Mouse (Mus musculus): Measurements from ENCODE around the gene Itga2. TPM values are rescaled to one million over a fixed set of nuclear protein-coding genes. Genes with fewer than 3 reads are reported as not detected.

Gene Itga2
- total and polyA plus RNA-seq, 2 experiments, result 0.01 to 0.09 TPM

GRCm38 (mm10) chr13:114840545-114840944 is 91.4 kb downstream of the Itga2 start:
- 40% methylated on average over 4 of the region's 4 CpGs for WGBS
- Histone ChIP-seq H3K9ac (ENCODE audit: low read depth, low read length) (no peak overlapping the region), H3K4me1 (ENCODE audit: control insufficient read depth, insufficient read depth, low read length) (peaks cover 5% of the 10 kb centered on the region), H3K79me2 (ENCODE audit: control insufficient read depth, insufficient read depth, low read length) (no peaks in the 10 kb centered on the region), H3K27me3 (ENCODE audit: control insufficient read depth, insufficient read depth, low read length) (no peaks in the 10 kb centered on the region), H3K36me3 (ENCODE audit: control insufficient read depth, insufficient read depth, low read length) (peaks cover 10% of the 10 kb centered on the region), H3K4me3 (ENCODE audit: insufficient read depth, low read depth, low read length) (no peak overlapping the region), H3K27ac (replicated peaks; ENCODE audit: insufficient read depth, low read depth, low read length) (no peak overlapping the region)
- no peak for DNase-seq (ENCODE audit: extremely low read depth, low read depth, low spot score)
- no peak for TF ChIP-seq POLR2A (IDR thresholded peaks at IDR 0.05; ENCODE audit: extremely low read depth, insufficient read depth, low read length)
- no peak for TF ChIP-seq CTCF (IDR thresholded peaks at IDR 0.05; ENCODE audit: low read depth, low read length)

GRCm38 (mm10) chr13:114839098-114839497 is 92.8 kb downstream of the Itga2 start:
- no peak overlapping the region for H3K27ac ChIP-seq (replicated peaks; ENCODE audit: insufficient read depth, low read depth, low read length)
- no peak overlapping the region for H3K9ac ChIP-seq (ENCODE audit: low read depth, low read length)
- WGBS, result 93% methylated on average over 9 of the region's 9 CpGs
- DNase-seq (ENCODE audit: extremely low read depth, low read depth, low spot score), result no peak
- H3K4me3 ChIP-seq (ENCODE audit: insufficient read depth, low read depth, low read length), result no peak overlapping the region
- H3K36me3 ChIP-seq (ENCODE audit: control insufficient read depth, insufficient read depth, low read length), result peaks cover 16% of the 10 kb centered on the region
- H3K79me2 ChIP-seq (ENCODE audit: control insufficient read depth, insufficient read depth, low read length), result no peaks in the 10 kb centered on the region
- no peak for TF ChIP-seq POLR2A (IDR thresholded peaks at IDR 0.05; ENCODE audit: extremely low read depth, insufficient read depth, low read length)
- no peak for TF ChIP-seq CTCF (IDR thresholded peaks at IDR 0.05; ENCODE audit: low read depth, low read length)
- peaks cover 5% of the 10 kb centered on the region for H3K4me1 ChIP-seq (ENCODE audit: control insufficient read depth, insufficient read depth, low read length)
- H3K27me3 ChIP-seq (ENCODE audit: control insufficient read depth, insufficient read depth, low read length), result no peaks in the 10 kb centered on the region

- H3K4me3 ChIP-seq (ENCODE audit: insufficient read depth, low read depth, low read length), result no peak overlapping the region
- H3K27me3 ChIP-seq (ENCODE audit: control insufficient read depth, insufficient read depth, low read length), result no peaks in the 10 kb centered on the region
- H3K79me2 ChIP-seq (ENCODE audit: control insufficient read depth, insufficient read depth, low read length), result no peaks in the 10 kb centered on the region
- no peak overlapping the region for H3K27ac ChIP-seq (replicated peaks; ENCODE audit: insufficient read depth, low read depth, low read length)
- peaks cover 20% of the 10 kb centered on the region for H3K36me3 ChIP-seq (ENCODE audit: control insufficient read depth, insufficient read depth, low read length)
- peaks cover 5% of the 10 kb centered on the region for H3K4me1 ChIP-seq (ENCODE audit: control insufficient read depth, insufficient read depth, low read length)
- no peak for TF ChIP-seq CTCF (IDR thresholded peaks at IDR 0.05; ENCODE audit: low read depth, low read length)
- no peak for TF ChIP-seq POLR2A (IDR thresholded peaks at IDR 0.05; ENCODE audit: extremely low read depth, insufficient read depth, low read length)
- no peak overlapping the region for H3K9ac ChIP-seq (ENCODE audit: low read depth, low read length)
- peak; percentile 86 for DNase-seq (ENCODE audit: extremely low read depth, low read depth, low spot score)
- 9% methylated on average over 5 of the region's 5 CpGs for WGBS
Observed at GRCm38 (mm10) chr13:114838535-114838990, 93.3 kb downstream of the Itga2 start.

- H3K36me3 ChIP-seq (ENCODE audit: control insufficient read depth, insufficient read depth, low read length), result peaks cover 30% of the 10 kb centered on the region
- DNase-seq (ENCODE audit: extremely low read depth, low read depth, low spot score), result no peak
- no peak overlapping the region for H3K4me3 ChIP-seq (ENCODE audit: insufficient read depth, low read depth, low read length)
- H3K27me3 ChIP-seq (ENCODE audit: control insufficient read depth, insufficient read depth, low read length), result no peaks in the 10 kb centered on the region
- TF ChIP-seq POLR2A (IDR thresholded peaks at IDR 0.05; ENCODE audit: extremely low read depth, insufficient read depth, low read length) (no peak), CTCF (IDR thresholded peaks at IDR 0.05; ENCODE audit: low read depth, low read length) (no peak)
- H3K4me1 ChIP-seq (ENCODE audit: control insufficient read depth, insufficient read depth, low read length), result peaks cover 5% of the 10 kb centered on the region
- no peaks in the 10 kb centered on the region for H3K79me2 ChIP-seq (ENCODE audit: control insufficient read depth, insufficient read depth, low read length)
- 92% methylated on average over 7 of the region's 7 CpGs for WGBS
- H3K27ac ChIP-seq (replicated peaks; ENCODE audit: insufficient read depth, low read depth, low read length), result no peak overlapping the region
- no peak overlapping the region for H3K9ac ChIP-seq (ENCODE audit: low read depth, low read length)
Observed at GRCm38 (mm10) chr13:114837061-114837460, 94.8 kb downstream of the Itga2 start.

- no peak overlapping the region for H3K27ac ChIP-seq (replicated peaks; ENCODE audit: insufficient read depth, low read depth, low read length)
- DNase-seq (ENCODE audit: extremely low read depth, low read depth, low spot score), result no peak
- H3K79me2 ChIP-seq (ENCODE audit: control insufficient read depth, insufficient read depth, low read length), result no peaks in the 10 kb centered on the region
- H3K36me3 ChIP-seq (ENCODE audit: control insufficient read depth, insufficient read depth, low read length), result peaks cover 44% of the 10 kb centered on the region
- no peak overlapping the region for H3K9ac ChIP-seq (ENCODE audit: low read depth, low read length)
- peaks cover 1% of the 10 kb centered on the region; the same call in 1 of the 2 replicates for H3K4me1 ChIP-seq (ENCODE audit: control insufficient read depth, insufficient read depth, low read length)
- H3K27me3 ChIP-seq (ENCODE audit: control insufficient read depth, insufficient read depth, low read length), result no peaks in the 10 kb centered on the region
- H3K4me3 ChIP-seq (ENCODE audit: insufficient read depth, low read depth, low read length), result no peak overlapping the region
- TF ChIP-seq CTCF (IDR thresholded peaks at IDR 0.05; ENCODE audit: low read depth, low read length) (no peak), POLR2A (IDR thresholded peaks at IDR 0.05; ENCODE audit: extremely low read depth, insufficient read depth, low read length) (no peak)
- 58% methylated on average over 2 of the region's 2 CpGs for WGBS
Observed at GRCm38 (mm10) chr13:114834580-114834979, 97.3 kb downstream of the Itga2 start.

- Histone ChIP-seq H3K4me3 (ENCODE audit: insufficient read depth, low read depth, low read length) (no peak overlapping the region), H3K9ac (ENCODE audit: low read depth, low read length) (no peak overlapping the region), H3K36me3 (ENCODE audit: control insufficient read depth, insufficient read depth, low read length) (peaks cover 50% of the 10 kb centered on the region), H3K27ac (replicated peaks; ENCODE audit: insufficient read depth, low read depth, low read length) (no peak overlapping the region), H3K27me3 (ENCODE audit: control insufficient read depth, insufficient read depth, low read length) (no peaks in the 10 kb centered on the region), H3K4me1 (ENCODE audit: control insufficient read depth, insufficient read depth, low read length) (peaks cover under 1% of the 10 kb centered on the region; the same call in 1 of the 2 replicates), H3K79me2 (ENCODE audit: control insufficient read depth, insufficient read depth, low read length) (no peaks in the 10 kb centered on the region)
- DNase-seq (ENCODE audit: extremely low read depth, low read depth, low spot score), result no peak
- WGBS, result 86% methylated on average over 4 of the region's 4 CpGs
- TF ChIP-seq POLR2A (IDR thresholded peaks at IDR 0.05; ENCODE audit: extremely low read depth, insufficient read depth, low read length), result no peak
- TF ChIP-seq CTCF (IDR thresholded peaks at IDR 0.05; ENCODE audit: low read depth, low read length), result no peak
Observed at GRCm38 (mm10) chr13:114833351-114833750, 98.5 kb downstream of the Itga2 start.

All from liver, adult 2 months (tissue).